In genomic region chr7:45340669-45341068, GRCm38 (mm10) we compare ENCODE assay signal across 8 mouse cellular contexts. TPM values are rescaled to one million over a fixed set of nuclear protein-coding genes. Genes with fewer than 3 reads are reported as not detected.
DNase-seq lines count a peak whose midpoint lies in the region; ATAC-seq lines count a peak whose summit lies in the region.

No protein-coding gene starts in this region.

- no peaks in the 10 kb centered on the region for H3K36me3 ChIP-seq in lung, embryonic 16.5 days (ENCODE audit: control insufficient read depth, insufficient read depth, low read length)

- peaks cover 2% of the 10 kb centered on the region; the same call in 1 of the 2 replicates for H3K27me3 ChIP-seq in lung, embryonic 16.5 days (ENCODE audit: control insufficient read depth, insufficient read depth, low read depth, low read length)

- H3K9ac ChIP-seq in lung, embryonic 16.5 days (ENCODE audit: low read length), result peak overlapping the region; percentile 86

- H3K4me3 ChIP-seq in lung, embryonic 16.5 days (ENCODE audit: low read length), result peak overlapping the region; percentile 65

- no peaks in the 10 kb centered on the region for H3K9me3 ChIP-seq in lung, embryonic 16.5 days (ENCODE audit: control insufficient read depth, low read length)

- intact Hi-C loops in heart, postnatal 25 days (cut with DNase I), result loop anchor here (2.0 kb wide), 1 partner anchor 36 kb away; no protein-coding TSS in a partner anchor

- peak overlapping the region; percentile 95 for H3K4me2 ChIP-seq in lung, embryonic 16.5 days (ENCODE audit: low read depth, low read length)

- peaks cover 33% of the 10 kb centered on the region for H3K4me1 ChIP-seq in lung, embryonic 16.5 days (replicated peaks; ENCODE audit: control insufficient read depth, insufficient read depth, low read length)

- under 1% methylated on average over 11 of the region's 11 CpGs for WGBS in lung, embryonic 16.5 days

- H3K27ac ChIP-seq in lung, embryonic 16.5 days (ENCODE audit: low read length), result peak overlapping the region; percentile 55; the same call in 1 of the 2 replicates

- peak; percentile 27; the same call in 1 of the 2 replicates for ATAC-seq in lung, embryonic 16.5 days (ENCODE audit: low read depth)

- DNase-seq in heart, adult 11 months, result peak; percentile 96
- DNase-seq in heart, postnatal 25 days (ENCODE audit: low spot score), result no peak
- peak; percentile 81 for DNase-seq in c-Kit-positive CD71-positive TER-119-negative erythroid progenitor cells, embryonic 14.5 days (ENCODE audit: low read depth)
- peak; percentile 63 for DNase-seq in heart, adult 8-10 months (ENCODE audit: low spot score)
- peak; percentile 46 to 48 for DNase-seq in kidney, adult 8-10 months
- peak; percentile 72 for DNase-seq in retina, embryonic 14.5 days (ENCODE audit: low spot score)
- DNase-seq in thymus, adult 18-20 months, result no peak

RNA-seq across cellular contexts. Expression of gene Hrc, which starts 5.6 kb away (rescaled TPM):
- 100 to 1,000 TPM; 773 to 825 TPM for total RNA-seq in heart, postnatal 25 days (2021)
- 1,000 to 10,000 TPM; 1,032 to 1,216 (median 1,081) TPM for total RNA-seq in heart, adult 8-10 months (2022)
- 1.8 and 2.0 TPM in 2 replicates for polyA plus RNA-seq in lung, embryonic 16.5 days (2015; fragmentation: Nextera tagmentation; extraction: Ambion mirVana)

RNA-seq across cellular contexts. Expression of gene Trpm4, which starts 7.1 kb away (rescaled TPM):
- 10 to 100 TPM; 23.5 to 25.0 TPM for total RNA-seq in heart, postnatal 25 days (2021)
- total RNA-seq in heart, adult 8-10 months (2022), result 10 to 100 TPM; 23.8 to 36.3 (median 25.4) TPM
- polyA plus RNA-seq in lung, embryonic 16.5 days (2015; fragmentation: Nextera tagmentation; extraction: Ambion mirVana), result 19.6 and 25.0 TPM in 2 replicates

RNA-seq across cellular contexts. Expression of gene Ppfia3, which starts 26.1 kb away (rescaled TPM):
- under 1 TPM; 0.18 to 0.25 TPM for total RNA-seq in heart, postnatal 25 days (2021)
- under 1 TPM; 0.11 to 0.33 (median 0.20) TPM for total RNA-seq in heart, adult 8-10 months (2022)
- 2.2 and 2.5 TPM in 2 replicates for polyA plus RNA-seq in lung, embryonic 16.5 days (2015; fragmentation: Nextera tagmentation; extraction: Ambion mirVana)

RNA-seq across cellular contexts. Expression of gene Lin7b, which starts 29.7 kb away (rescaled TPM):
- 1 to 10 TPM; 1.8 to 2.0 TPM for total RNA-seq in heart, postnatal 25 days (2021)
- total RNA-seq in heart, adult 8-10 months (2022), result 1 to 10 TPM; 1.0 to 1.5 (median 1.3) TPM
- 0.53 TPM in 2 replicates for polyA plus RNA-seq in lung, embryonic 16.5 days (2015; fragmentation: Nextera tagmentation; extraction: Ambion mirVana)

RNA-seq across cellular contexts. Expression of gene Snrnp70, which starts 54.9 kb away (rescaled TPM):
- total RNA-seq in heart, postnatal 25 days (2021), result 100 to 1,000 TPM; 110 to 111 TPM
- 100 to 1,000 TPM in 1 of 4 experiments, 10 to 100 TPM in 3; 68.3 to 107 (median 86.7) TPM for total RNA-seq in heart, adult 8-10 months (2022)
- polyA plus RNA-seq in lung, embryonic 16.5 days (2015; fragmentation: Nextera tagmentation; extraction: Ambion mirVana), result 181 and 191 TPM in 2 replicates

Comparison
In these comparisons a context has a peak if more than half of its experiments do, and no peak if none do; other contexts are left out.
1. DNase-seq: peak in heart, adult 11 months (single experiment), c-Kit-positive CD71-positive TER-119-negative erythroid progenitor cells, embryonic 14.5 days (single experiment), heart, adult 8-10 months (single experiment), kidney, adult 8-10 months (2 of 2) and retina, embryonic 14.5 days (single experiment); none in heart, postnatal 25 days (single experiment) and thymus, adult 18-20 months (0 of 2).